Mouse (Mus musculus): ENCODE data around the gene Bin2. TPM values are rescaled to one million over a fixed set of nuclear protein-coding genes. Genes with fewer than 3 reads are reported as not detected.
"Not testable (repeated sequence)": the region's sequence is repeated elsewhere in the genome, so short reads cannot be mapped to it uniquely, and the experiment has no call there.

Bin2 gene
- total and polyA plus RNA-seq, 2 experiments from 2014 or later, result 0.42 to 0.68 TPM

DNA sequence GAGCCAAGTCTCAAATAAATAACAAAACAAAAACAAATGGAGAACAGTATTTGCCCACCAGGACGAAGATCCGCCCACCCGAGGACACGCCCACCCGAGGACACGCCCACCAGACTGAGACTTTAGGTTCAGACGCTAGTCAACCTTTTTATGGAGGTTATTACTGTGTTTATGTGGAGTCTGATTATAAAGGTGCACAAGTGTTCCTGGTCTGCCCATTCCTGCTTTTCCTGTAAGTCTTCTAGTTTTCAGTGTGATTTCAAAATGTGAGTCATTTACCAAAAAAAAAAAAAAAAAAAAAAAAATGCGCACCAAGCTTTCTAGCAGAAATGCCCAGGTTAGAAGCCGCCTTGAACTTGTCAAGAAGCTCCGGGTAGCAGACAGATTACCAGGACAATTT is 42.1 kb downstream of the Bin2 start:
- WGBS, result 27% methylated on average over 10 of the region's 10 CpGs
- DNase-seq (ENCODE audit: low spot score) (no peak), ATAC-seq (ENCODE audit: insufficient read depth, low read depth) (no peak)
- Histone ChIP-seq H3K27me3 (ENCODE audit: control insufficient read depth, insufficient read depth, low read length) (no peaks in the 10 kb centered on the region), H3K4me2 (ENCODE audit: low read depth, low read length) (no peak overlapping the region), H3K4me1 (ENCODE audit: control insufficient read depth, insufficient read depth) (no peaks in the 10 kb centered on the region), H3K9ac (replicated peaks; ENCODE audit: low read depth, low read length) (no peak overlapping the region), H3K4me3 (ENCODE audit: low read depth, low read length) (no peak overlapping the region), H3K27ac (ENCODE audit: low read depth) (peak overlapping the region; percentile 46; the same call in 1 of the 2 replicates), H3K36me3 (replicated peaks; ENCODE audit: control insufficient read depth, insufficient read depth, low read length) (no peaks in the 10 kb centered on the region), H3K9me3 (replicated peaks; ENCODE audit: control insufficient read depth, low read length) (no peaks in the 10 kb centered on the region)
- TF ChIP-seq CTCF (IDR thresholded peaks at IDR 0.05; ENCODE audit: low read depth) (no peak), EP300 (IDR thresholded peaks at IDR 0.05; ENCODE audit: low read depth) (no peak)

- Histone ChIP-seq H3K36me3 (replicated peaks; ENCODE audit: control insufficient read depth, insufficient read depth, low read length) (peaks cover 16% of the 10 kb centered on the region), H3K4me3 (ENCODE audit: low read depth, low read length) (no peak overlapping the region), H3K9me3 (replicated peaks; ENCODE audit: control insufficient read depth, low read length) (no peaks in the 10 kb centered on the region), H3K4me2 (ENCODE audit: low read depth, low read length) (no peak overlapping the region), H3K9ac (replicated peaks; ENCODE audit: low read depth, low read length) (no peak overlapping the region), H3K27me3 (ENCODE audit: control insufficient read depth, insufficient read depth, low read length) (no peaks in the 10 kb centered on the region), H3K4me1 (ENCODE audit: control insufficient read depth, insufficient read depth) (0 out of 2 replicates have a peak, but pooled peaks cover 5% of the 10 kb centered on the region), H3K27ac (ENCODE audit: low read depth) (no peak overlapping the region)
- ATAC-seq (ENCODE audit: insufficient read depth, low read depth) (no peak), DNase-seq (ENCODE audit: low spot score) (no peak)
- 80% methylated on average over 3 of the region's 3 CpGs for WGBS
- no peak for TF ChIP-seq CTCF (IDR thresholded peaks at IDR 0.05; ENCODE audit: low read depth)
- TF ChIP-seq EP300 (IDR thresholded peaks at IDR 0.05; ENCODE audit: low read depth), result no peak
Measured at GRCm38 (mm10) chr15:100624435-100624834, 44.9 kb downstream of the Bin2 start.

DNA sequence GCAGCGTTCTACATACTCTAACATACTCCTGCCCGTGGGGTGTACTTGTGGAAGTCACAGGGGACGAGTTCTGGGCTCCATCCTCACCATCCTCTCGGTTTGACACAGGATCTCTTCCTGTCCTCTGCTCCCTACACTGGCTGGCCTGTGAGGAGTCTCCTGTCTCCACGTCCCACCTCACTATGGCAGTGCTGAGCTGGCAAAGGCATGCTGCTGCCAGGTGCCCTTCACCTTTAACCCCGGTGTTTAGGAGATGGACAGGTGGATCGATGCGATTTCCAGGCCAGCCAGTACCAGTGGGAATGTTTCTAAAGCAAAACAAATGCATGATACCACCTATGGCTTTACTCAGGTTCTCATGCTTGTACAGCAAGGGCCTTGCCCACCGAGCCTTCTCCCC is 45.6 kb downstream of the Bin2 start:
- Histone ChIP-seq H3K4me1 (ENCODE audit: control insufficient read depth, insufficient read depth) (0 out of 2 replicates have a peak, but pooled peaks cover 5% of the 10 kb centered on the region), H3K4me2 (ENCODE audit: low read depth, low read length) (no peak overlapping the region), H3K36me3 (replicated peaks; ENCODE audit: control insufficient read depth, insufficient read depth, low read length) (peaks cover 23% of the 10 kb centered on the region), H3K9me3 (replicated peaks; ENCODE audit: control insufficient read depth, low read length) (no peaks in the 10 kb centered on the region), H3K4me3 (ENCODE audit: low read depth, low read length) (no peak overlapping the region), H3K27ac (ENCODE audit: low read depth) (no peak overlapping the region), H3K9ac (replicated peaks; ENCODE audit: low read depth, low read length) (no peak overlapping the region), H3K27me3 (ENCODE audit: control insufficient read depth, insufficient read depth, low read length) (no peaks in the 10 kb centered on the region)
- ATAC-seq (ENCODE audit: insufficient read depth, low read depth), result no peak
- TF ChIP-seq CTCF (IDR thresholded peaks at IDR 0.05; ENCODE audit: low read depth) (no peak), EP300 (IDR thresholded peaks at IDR 0.05; ENCODE audit: low read depth) (no peak)
- 88% methylated on average over 9 of the region's 9 CpGs for WGBS
- DNase-seq (ENCODE audit: low spot score), result no peak

- H3K4me1 ChIP-seq (ENCODE audit: control insufficient read depth, insufficient read depth), result 0 out of 2 replicates have a peak, but pooled peaks cover 5% of the 10 kb centered on the region
- no peaks in the 10 kb centered on the region for H3K27me3 ChIP-seq (ENCODE audit: control insufficient read depth, insufficient read depth, low read length)
- H3K9me3 ChIP-seq (replicated peaks; ENCODE audit: control insufficient read depth, low read length), result no peaks in the 10 kb centered on the region
- H3K9ac ChIP-seq (replicated peaks; ENCODE audit: low read depth, low read length), result no peak overlapping the region
- peaks cover 38% of the 10 kb centered on the region for H3K36me3 ChIP-seq (replicated peaks; ENCODE audit: control insufficient read depth, insufficient read depth, low read length)
- WGBS, result 66% methylated on average over 7 of the region's 7 CpGs
- TF ChIP-seq EP300 (IDR thresholded peaks at IDR 0.05; ENCODE audit: low read depth) (no peak), CTCF (IDR thresholded peaks at IDR 0.05; ENCODE audit: low read depth) (no peak)
- ATAC-seq (ENCODE audit: insufficient read depth, low read depth) (peak; percentile 43), DNase-seq (ENCODE audit: low spot score) (peak; percentile 27)
- peak overlapping the region; percentile 49 for H3K27ac ChIP-seq (ENCODE audit: low read depth)
- H3K4me2 ChIP-seq (ENCODE audit: low read depth, low read length), result no peak overlapping the region
- H3K4me3 ChIP-seq (ENCODE audit: low read depth, low read length), result no peak overlapping the region
Measured at GRCm38 (mm10) chr15:100622164-100622563, 47.2 kb downstream of the Bin2 start.

- peak overlapping the region; percentile 49 for H3K27ac ChIP-seq (ENCODE audit: low read depth)
- 0 out of 2 replicates have a peak, but pooled peaks have one; percentile 39 for ATAC-seq (ENCODE audit: insufficient read depth, low read depth)
- WGBS, result 42% methylated on average over 9 of the region's 9 CpGs
Measured at GRCm38 (mm10) chr15:100621671-100622070, 47.7 kb downstream of the Bin2 start.

GRCm38 (mm10) chr15:100619200-100619599 is 50.2 kb downstream of the Bin2 start:
- ATAC-seq (ENCODE audit: insufficient read depth, low read depth) (no peak), DNase-seq (ENCODE audit: low spot score) (no peak)
- no peak overlapping the region for H3K9ac ChIP-seq (replicated peaks; ENCODE audit: low read depth, low read length)
- H3K9me3 ChIP-seq (replicated peaks; ENCODE audit: control insufficient read depth, low read length), result no peaks in the 10 kb centered on the region
- H3K27ac ChIP-seq (ENCODE audit: low read depth), result no peak overlapping the region
- no peak overlapping the region for H3K4me3 ChIP-seq (ENCODE audit: low read depth, low read length)
- no peak overlapping the region for H3K4me2 ChIP-seq (ENCODE audit: low read depth, low read length)
- H3K4me1 ChIP-seq (ENCODE audit: control insufficient read depth, insufficient read depth), result peaks cover 10% of the 10 kb centered on the region; the same call in 1 of the 2 replicates
- H3K36me3 ChIP-seq (replicated peaks; ENCODE audit: control insufficient read depth, insufficient read depth, low read length), result peaks cover 38% of the 10 kb centered on the region
- H3K27me3 ChIP-seq (ENCODE audit: control insufficient read depth, insufficient read depth, low read length), result no peaks in the 10 kb centered on the region
- WGBS, result 77% methylated on average over 7 of the region's 7 CpGs
- no peak for TF ChIP-seq EP300 (IDR thresholded peaks at IDR 0.05; ENCODE audit: low read depth)
- TF ChIP-seq CTCF (IDR thresholded peaks at IDR 0.05; ENCODE audit: low read depth), result no peak

More at GRCm38 (mm10) chr15:100621671-100622070, 47.7 kb downstream of the Bin2 start:
- not testable (repeated sequence) for H3K4me3 ChIP-seq (ENCODE audit: low read depth, low read length); H3K9ac ChIP-seq (replicated peaks; ENCODE audit: low read depth, low read length); H3K4me2 ChIP-seq (ENCODE audit: low read depth, low read length); H3K9me3 ChIP-seq (replicated peaks; ENCODE audit: control insufficient read depth, low read length); H3K27me3 ChIP-seq (ENCODE audit: control insufficient read depth, insufficient read depth, low read length); H3K4me1 ChIP-seq (ENCODE audit: control insufficient read depth, insufficient read depth)
- peak; percentile 33 for DNase-seq (ENCODE audit: low spot score)
- peaks cover 38% of the 10 kb centered on the region for H3K36me3 ChIP-seq (replicated peaks; ENCODE audit: control insufficient read depth, insufficient read depth, low read length)
